Mouse (Mus musculus) liver, embryonic 14.5 days (tissue): Measurements from ENCODE around the gene Socs5. TPM values are rescaled to one million over a fixed set of nuclear protein-coding genes. Genes with fewer than 3 reads are reported as not detected.

ENCODE experiments used
- ATAC-seq: fragments of 200-750 bp; cut with Nextera tagmentation; 2 replicates; pipeline ENCODE4 v1.8.0; 2017; ENCODE audit warnings: moderate number of reproducible peaks, mild to moderate bottlenecking, moderate library complexity; ENCODE audit not compliant: insufficient read depth
- DNase-seq, 3 experiments: peaks; one replicate each; pipeline ENCODE4 v3.0.0-alpha.2; 2012 to 2013; ENCODE audit warnings: low read depth in 3 of 3, low spot score in 3 of 3
- H3K27ac ChIP-seq: fragments of 300-500 bp; sonication (generic); 2 replicates; pipeline ENCODE4 v1.5.1; 2014; ENCODE audit warnings: moderate library complexity, mild to moderate bottlenecking, control low read depth, inconsistent platforms
- H3K27me3 ChIP-seq: fragments of 300-500 bp; sonication (generic); 2 replicates; pipeline ENCODE4 v1.6.1; 2014; ENCODE audit warnings: mild to moderate bottlenecking, low read length, moderate library complexity; ENCODE audit not compliant: control insufficient read depth, insufficient read depth
- H3K36me3 ChIP-seq: fragments of 300-500 bp; sonication (generic); replicated peaks from 2 replicates; pipeline ENCODE4 v1.6.1; 2014; ENCODE audit warnings: low read depth; ENCODE audit not compliant: control insufficient read depth, insufficient read depth
- H3K4me1 ChIP-seq, 2 experiments: fragments of 200-500 bp in 1 of 2; fragments of 300-500 bp in 1 of 2; sonication (generic) in 1 of 2; replicated peaks; 2 replicates each; pipeline ENCODE4 v1.6.1; 2012 to 2014; ENCODE audit warnings: antibody characterized with exemption in 1 of 2, inconsistent platforms in 1 of 2, low read length in 1 of 2; ENCODE audit not compliant: control insufficient read depth in 2 of 2, insufficient read depth in 2 of 2
- H3K4me2 ChIP-seq: fragments of 300-500 bp; sonication (generic); 2 replicates; pipeline ENCODE4 v1.6.1; 2014; ENCODE audit warnings: low read depth, mild to moderate bottlenecking, control low read depth, moderate library complexity
- H3K4me3 ChIP-seq, 2 experiments: fragments of 200-500 bp in 1 of 2; fragments of 300-500 bp in 1 of 2; sonication (generic) in 1 of 2; 2 replicates each; pipeline ENCODE4 v1.5.1; 2012 to 2014; ENCODE audit warnings: low read depth in 2 of 2, low read length in 2 of 2, mild to moderate bottlenecking in 2 of 2, control low read depth in 1 of 2, inconsistent platforms in 1 of 2, moderate library complexity in 1 of 2; ENCODE audit not compliant: insufficient read depth in 1 of 2
- H3K9ac ChIP-seq: fragments of 300-500 bp; sonication (generic); replicated peaks from 2 replicates; pipeline ENCODE4 v1.6.1; 2014; ENCODE audit warnings: mild to moderate bottlenecking, control low read depth, moderate library complexity
- H3K9me3 ChIP-seq: fragments of 300-500 bp; sonication (generic); 2 replicates; pipeline ENCODE4 v1.6.1; 2016; ENCODE audit warnings: low read length, mixed read lengths; ENCODE audit not compliant: control insufficient read depth
- CTCF ChIP-seq: IDR thresholded peaks from 2 replicates; pipeline ENCODE4 v1.5.1; 2016; ENCODE audit warnings: antibody characterized with exemption, low read depth, control low read depth
- EP300 ChIP-seq: IDR thresholded peaks from 2 replicates; pipeline ENCODE4 v1.6.1; 2016; ENCODE audit warnings: antibody characterized with exemption, low read depth
- WGBS: fragments of 180-500 bp; shearing (Covaris S2); extraction: QIAGEN DNeasy Blood & Tissue Kit; methylation state at CpG from one replicate; pipeline ENCODE4 v1.1.7; 2014; ENCODE audit not compliant: insufficient replicate concordance; 5-methylcytosine and 5-hydroxymethylcytosine counted together
- microRNA-seq: library from miRNA; unstranded; fragments of <30 nt; microRNA quantifications from one replicate; pipeline ENCODE4, GENCODE M21; 2016
- polyA plus RNA-seq, 2 experiments: library from polyadenylated mRNA; depleted of rRNA in 1 of 2; stranded (reverse) in 1 of 2; unstranded in 1 of 2; fragments of >200 nt; fragmentation: Nextera tagmentation in 1 of 2; extraction: Ambion mirVana in 1 of 2; gene quantifications; 2 replicates each; pipeline versions ENCODE4 v1.2.1 to v1.2.3; 2012 to 2014

Gene Socs5
- polyA plus RNA-seq, 2 experiments = 1.6 TPM

DNA sequence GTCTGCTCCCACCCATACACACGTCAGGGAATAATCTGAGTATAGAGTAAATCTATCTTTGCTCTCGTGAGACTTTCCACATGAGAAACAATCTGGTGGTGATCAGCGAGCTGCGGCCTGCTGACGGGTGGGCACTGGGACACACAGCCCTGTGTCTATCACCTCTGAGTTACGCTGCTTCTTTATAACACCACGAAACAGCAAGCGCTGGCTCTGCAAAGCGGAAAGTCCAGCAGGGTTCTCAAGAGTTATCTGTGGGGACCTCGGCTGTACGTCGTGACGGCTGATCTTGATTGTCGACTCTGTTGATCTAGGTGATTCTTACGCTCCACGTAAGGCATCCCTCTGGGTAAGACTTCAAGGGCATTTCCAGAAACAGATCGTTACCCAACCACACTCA, 79.5 kb downstream of the Socs5 start:
- H3K27ac ChIP-seq = no peak overlapping the region
- no peak overlapping the region for H3K4me3 ChIP-seq
- H3K27me3 ChIP-seq = no peaks in the 10 kb centered on the region
- H3K9ac ChIP-seq = no peak overlapping the region
- TF ChIP-seq EP300 = no peak
- TF ChIP-seq CTCF = no peak
- no peak overlapping the region for H3K4me2 ChIP-seq
- no peaks in the 10 kb centered on the region for H3K36me3 ChIP-seq
- no peaks in the 10 kb centered on the region; the same call in 1 of the 2 replicates for H3K9me3 ChIP-seq
- DNase-seq (no peak), ATAC-seq (no peak)
- 56% methylated on average over 17 of the region's 17 CpGs for WGBS
- no peaks in the 10 kb centered on the region for H3K4me1 ChIP-seq

Small RNA genes within 50 kb of the gene (microRNA-seq; reads per million reads assigned to microRNA genes)
- gene Gm22346 = not detected

Other genes with a start within 250 kb of the Socs5 start
- not detected in 2 replicates for gene Tmem247, start 190.3 kb upstream of the Socs5 start, polyA plus RNA-seq (2012; rRNA removed)
- gene Tmem247, start 190.3 kb upstream of the Socs5 start, polyA plus RNA-seq (2014; fragmentation: Nextera tagmentation; extraction: Ambion mirVana) = not detected in 2 replicates
- gene Atp6v1e2, start 159.8 kb upstream of the Socs5 start, polyA plus RNA-seq (2012; rRNA removed) = not detected in 2 replicates
- gene Atp6v1e2, start 159.8 kb upstream of the Socs5 start, polyA plus RNA-seq (2014; fragmentation: Nextera tagmentation; extraction: Ambion mirVana) = not detected in 2 replicates
- 1.3 and 1.9 TPM in 2 replicates for gene Rhoq, start 144.6 kb upstream of the Socs5 start, polyA plus RNA-seq (2012; rRNA removed)
- gene Rhoq, start 144.6 kb upstream of the Socs5 start, polyA plus RNA-seq (2014; fragmentation: Nextera tagmentation; extraction: Ambion mirVana) = 1.2 TPM in 2 replicates
- 6.8 and 8.7 TPM in 2 replicates for gene Pigf, start 82.3 kb upstream of the Socs5 start, polyA plus RNA-seq (2012; rRNA removed)
- gene Pigf, start 82.3 kb upstream of the Socs5 start, polyA plus RNA-seq (2014; fragmentation: Nextera tagmentation; extraction: Ambion mirVana) = 14.6 and 16.1 TPM in 2 replicates
- gene Cript, start 82.1 kb upstream of the Socs5 start, polyA plus RNA-seq (2012; rRNA removed) = 14.3 and 20.8 TPM in 2 replicates
- gene Cript, start 82.1 kb upstream of the Socs5 start, polyA plus RNA-seq (2014; fragmentation: Nextera tagmentation; extraction: Ambion mirVana) = 70.4 and 76.5 TPM in 2 replicates
- 29.6 and 32.2 TPM in 2 replicates for gene Mcfd2, start 158.3 kb downstream of the Socs5 start, polyA plus RNA-seq (2012; rRNA removed)
- 54.9 and 55.1 TPM in 2 replicates for gene Mcfd2, start 158.3 kb downstream of the Socs5 start, polyA plus RNA-seq (2014; fragmentation: Nextera tagmentation; extraction: Ambion mirVana)
- gene Ttc7, start 175.2 kb downstream of the Socs5 start, polyA plus RNA-seq (2012; rRNA removed) = 7.8 and 8.4 TPM in 2 replicates
- gene Ttc7, start 175.2 kb downstream of the Socs5 start, polyA plus RNA-seq (2014; fragmentation: Nextera tagmentation; extraction: Ambion mirVana) = 7.7 and 7.9 TPM in 2 replicates